Mouse (Mus musculus): ENCODE measurements around the gene Sdk1. TPM values are rescaled to one million over a fixed set of nuclear protein-coding genes. Genes with fewer than 3 reads are reported as not detected.

The Sdk1 gene
- polyA plus RNA-seq, 1 experiment from 2014 or later: 1.3 TPM

DNA sequence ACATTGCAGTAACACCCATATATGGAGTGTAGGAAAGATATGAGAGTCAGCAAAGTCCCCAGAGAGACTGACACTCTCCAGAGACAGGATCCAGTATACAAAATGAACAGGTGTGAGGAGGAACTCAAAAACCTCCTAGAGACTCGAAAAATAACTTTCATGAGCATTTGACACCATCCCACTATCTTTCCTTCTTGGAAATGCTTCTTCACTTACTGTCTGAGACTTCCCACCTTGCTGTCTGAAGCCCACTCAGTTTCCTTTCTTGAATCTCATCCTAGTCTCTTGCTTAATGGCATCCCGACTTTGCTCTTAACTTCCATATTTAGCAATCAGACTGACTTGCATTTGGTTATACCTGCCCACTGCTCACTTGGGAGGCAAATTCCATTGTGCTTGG, 40.5 kb downstream of the Sdk1 start:
- Histone ChIP-seq H3K9ac (no peak overlapping the region), H3K27ac (no peak overlapping the region), H3K4me3 (replicated peaks) (no peak overlapping the region), H3K36me3 (replicated peaks) (no peaks in the 10 kb centered on the region), H3K27me3 (no peaks in the 10 kb centered on the region), H3K4me2 (no peak overlapping the region), H3K9me3 (no peaks in the 10 kb centered on the region), H3K4me1 (no peaks in the 10 kb centered on the region)
- WGBS: 76% methylated on average over 2 of the region's 2 CpGs
- ATAC-seq (ENCODE audit: low FRiP score): no peak

DNA sequence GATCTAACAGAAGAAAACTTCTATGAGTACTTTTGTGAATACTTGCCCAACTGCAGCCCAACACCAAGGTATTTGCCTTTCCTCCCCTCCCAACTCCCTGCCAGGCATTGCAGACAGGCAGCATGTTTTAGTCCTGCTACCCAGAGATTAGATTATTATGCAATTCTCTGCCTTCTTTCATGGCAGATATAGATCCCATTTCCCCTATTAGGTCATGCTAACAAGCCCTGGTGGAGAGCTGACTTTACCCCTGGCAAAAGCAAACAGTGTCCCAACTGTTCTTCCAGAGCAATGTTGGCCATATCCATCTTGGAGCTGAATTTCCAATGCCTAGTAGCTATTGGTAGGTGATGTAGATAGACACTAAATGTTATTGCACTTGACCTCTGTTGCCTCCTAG, 48.3 kb downstream of the Sdk1 start:
- no peak overlapping the region for H3K4me3 ChIP-seq (replicated peaks)
- no peaks in the 10 kb centered on the region for H3K27me3 ChIP-seq
- no peak overlapping the region for H3K27ac ChIP-seq
- no peak overlapping the region for H3K9ac ChIP-seq
- no peaks in the 10 kb centered on the region for H3K36me3 ChIP-seq (replicated peaks)
- no peak overlapping the region for H3K4me2 ChIP-seq
- no peak for ATAC-seq (ENCODE audit: low FRiP score)
- H3K4me1 ChIP-seq: no peaks in the 10 kb centered on the region
- no peaks in the 10 kb centered on the region for H3K9me3 ChIP-seq

DNA sequence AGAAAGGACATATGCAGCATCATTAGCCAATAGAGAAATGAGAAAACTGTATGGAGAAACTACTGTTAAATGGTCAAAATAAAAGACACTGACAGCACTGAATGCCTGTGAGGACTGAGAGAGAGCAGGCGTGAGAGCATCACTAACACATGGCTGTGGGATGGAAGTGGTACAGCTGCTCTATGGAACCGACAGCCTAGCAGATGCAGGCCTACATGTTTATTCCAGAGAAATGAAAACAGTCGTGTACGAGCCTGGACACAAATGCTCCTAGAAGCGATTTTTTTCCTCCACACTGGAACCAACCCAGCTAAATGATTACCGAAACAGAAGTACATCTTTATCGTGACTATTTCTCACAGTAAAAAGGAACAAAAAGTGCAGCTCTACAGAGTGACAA, 54.0 kb downstream of the Sdk1 start:
- 92% methylated on average over 7 of the region's 7 CpGs for WGBS
- Histone ChIP-seq H3K36me3 (replicated peaks) (no peaks in the 10 kb centered on the region), H3K4me2 (no peak overlapping the region), H3K9ac (no peak overlapping the region), H3K4me3 (replicated peaks) (no peak overlapping the region), H3K4me1 (no peaks in the 10 kb centered on the region), H3K27ac (no peak overlapping the region), H3K9me3 (no peaks in the 10 kb centered on the region), H3K27me3 (no peaks in the 10 kb centered on the region)
- no peak for ATAC-seq (ENCODE audit: low FRiP score)

DNA sequence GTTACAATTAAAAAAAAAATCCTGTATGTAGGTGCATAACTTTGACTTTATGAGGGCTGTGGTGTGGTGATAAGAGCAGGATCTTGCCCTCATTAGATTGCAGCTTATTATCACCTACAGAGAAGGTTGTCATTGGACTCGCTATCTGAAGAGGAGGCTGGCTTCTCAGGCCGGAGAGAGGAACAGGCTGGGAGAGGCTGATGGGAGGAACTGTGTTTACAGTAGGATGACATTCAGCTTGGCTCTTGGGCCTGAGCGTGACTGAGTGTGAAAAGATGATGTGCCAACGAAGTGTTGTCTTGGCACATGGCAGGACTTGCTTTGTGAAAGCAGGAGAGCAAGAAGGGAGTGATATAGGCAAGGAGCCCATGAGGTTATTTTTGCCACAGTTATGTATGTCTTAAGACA, 61.0 kb downstream of the Sdk1 start:
- H3K36me3 ChIP-seq (replicated peaks): no peaks in the 10 kb centered on the region
- no peaks in the 10 kb centered on the region for H3K4me1 ChIP-seq
- H3K4me2 ChIP-seq: no peak overlapping the region
- ATAC-seq (ENCODE audit: low FRiP score): no peak
- no peak overlapping the region for H3K9ac ChIP-seq
- no peak overlapping the region for H3K4me3 ChIP-seq (replicated peaks)
- no peak overlapping the region for H3K27ac ChIP-seq
- H3K27me3 ChIP-seq: no peaks in the 10 kb centered on the region
- no peaks in the 10 kb centered on the region for H3K9me3 ChIP-seq
- WGBS: 88% methylated on average over 4 of the region's 4 CpGs

DNA sequence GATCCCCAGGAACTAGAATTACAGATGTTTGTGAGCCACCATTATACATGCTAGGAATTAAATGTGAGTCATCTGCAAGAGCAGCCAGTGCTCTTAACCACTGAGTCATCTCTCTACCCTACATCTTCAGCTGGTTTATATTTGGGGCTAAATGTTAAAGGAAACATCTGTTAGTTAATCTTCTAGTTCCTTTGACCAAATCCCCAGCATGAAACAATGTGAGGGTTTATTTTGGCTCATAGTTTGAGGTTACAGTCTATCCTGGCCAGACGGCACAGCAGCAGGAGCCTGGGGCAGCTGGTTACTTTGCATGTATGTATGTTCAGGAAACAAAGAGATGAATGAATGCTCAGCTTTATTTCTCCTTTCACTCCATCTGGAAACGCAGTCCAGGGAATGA, 62.5 kb downstream of the Sdk1 start:
- no peak for ATAC-seq (ENCODE audit: low FRiP score)
- Histone ChIP-seq H3K36me3 (replicated peaks) (no peaks in the 10 kb centered on the region), H3K4me2 (no peak overlapping the region), H3K4me3 (replicated peaks) (no peak overlapping the region), H3K4me1 (no peaks in the 10 kb centered on the region), H3K9ac (no peak overlapping the region), H3K9me3 (no peaks in the 10 kb centered on the region), H3K27me3 (no peaks in the 10 kb centered on the region), H3K27ac (no peak overlapping the region)
- WGBS: 52% methylated on average over 2 of the region's 2 CpGs

DNA sequence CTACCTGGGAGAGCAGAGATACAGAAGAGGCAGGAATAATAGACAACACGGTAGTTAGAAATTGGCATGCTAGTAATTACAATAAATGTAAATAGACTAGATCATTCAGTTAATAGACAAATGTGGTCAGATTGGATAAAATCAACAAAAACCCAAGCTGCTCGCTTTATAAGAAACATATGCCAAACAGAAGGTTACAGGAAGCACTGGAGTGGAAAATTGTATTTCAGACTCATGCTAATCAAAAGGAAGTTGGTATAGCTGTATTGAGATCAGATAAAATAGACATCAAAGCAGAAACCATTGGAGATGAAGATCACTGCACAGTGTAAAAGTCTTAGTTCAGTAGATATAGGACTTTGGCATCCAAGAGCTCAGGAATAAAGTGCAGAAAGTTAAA, 63.4 kb downstream of the Sdk1 start:
- no peak for ATAC-seq (ENCODE audit: low FRiP score)
- H3K36me3 ChIP-seq (replicated peaks): no peaks in the 10 kb centered on the region
- no peaks in the 10 kb centered on the region for H3K4me1 ChIP-seq
- H3K27me3 ChIP-seq: no peaks in the 10 kb centered on the region
- no peak overlapping the region for H3K27ac ChIP-seq
- 70% methylated on average over 2 of the region's 2 CpGs for WGBS
- no peak overlapping the region for H3K9ac ChIP-seq
- H3K4me3 ChIP-seq (replicated peaks): no peak overlapping the region
- H3K4me2 ChIP-seq: no peak overlapping the region
- H3K9me3 ChIP-seq: no peaks in the 10 kb centered on the region

DNA sequence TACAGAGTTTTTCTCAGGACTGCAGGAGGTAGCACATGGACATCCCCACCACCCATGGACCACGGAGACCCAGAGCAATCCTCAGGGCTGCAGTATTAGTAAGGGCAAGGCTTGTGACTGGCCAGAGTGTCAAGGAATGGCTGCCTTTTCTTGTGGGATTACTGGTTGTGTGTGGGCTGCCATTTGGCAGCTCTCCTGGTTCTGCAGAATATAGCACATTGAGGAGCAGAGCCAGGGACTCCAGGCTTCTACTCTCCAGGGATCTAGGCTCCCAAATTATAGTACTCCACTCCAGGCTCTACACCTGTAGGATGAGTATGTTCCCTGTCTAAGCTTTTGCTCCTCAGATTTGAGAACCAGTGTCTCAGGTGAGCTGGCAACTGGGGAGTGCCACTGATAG, 69.4 kb downstream of the Sdk1 start:
- no peak for ATAC-seq (ENCODE audit: low FRiP score)
- no peaks in the 10 kb centered on the region for H3K9me3 ChIP-seq
- H3K4me3 ChIP-seq (replicated peaks): no peak overlapping the region
- no peaks in the 10 kb centered on the region for H3K27me3 ChIP-seq
- H3K27ac ChIP-seq: no peak overlapping the region
- no peaks in the 10 kb centered on the region for H3K36me3 ChIP-seq (replicated peaks)
- WGBS: 76% methylated on average over 1 of the region's 1 CpGs
- H3K4me2 ChIP-seq: no peak overlapping the region
- H3K4me1 ChIP-seq: no peaks in the 10 kb centered on the region
- no peak overlapping the region for H3K9ac ChIP-seq

DNA sequence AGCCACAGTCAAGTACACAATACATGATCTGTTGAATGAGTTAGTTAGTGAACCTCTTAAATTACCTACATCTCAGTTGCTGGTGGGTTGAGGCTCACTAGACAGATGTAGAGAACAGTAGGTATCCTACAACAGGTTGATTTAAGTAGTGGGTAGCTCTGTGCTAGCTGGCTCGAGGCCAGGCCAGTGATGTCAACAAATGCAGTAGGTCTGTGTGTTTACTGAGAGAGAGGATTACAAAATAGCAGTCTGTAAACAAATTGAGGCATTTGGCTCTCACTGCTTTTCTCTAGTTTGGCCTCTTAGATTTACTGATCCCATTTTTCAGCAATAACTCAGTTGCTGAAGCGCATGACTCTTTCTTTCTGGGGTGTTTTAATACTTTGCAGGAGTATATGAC, 70.5 kb downstream of the Sdk1 start:
- Histone ChIP-seq H3K4me3 (replicated peaks) (no peak overlapping the region), H3K4me2 (no peak overlapping the region), H3K27ac (no peak overlapping the region), H3K9me3 (no peaks in the 10 kb centered on the region), H3K36me3 (replicated peaks) (no peaks in the 10 kb centered on the region), H3K4me1 (no peaks in the 10 kb centered on the region), H3K27me3 (no peaks in the 10 kb centered on the region), H3K9ac (no peak overlapping the region)
- ATAC-seq (ENCODE audit: low FRiP score): no peak
- 78% methylated on average over 2 of the region's 2 CpGs for WGBS

DNA sequence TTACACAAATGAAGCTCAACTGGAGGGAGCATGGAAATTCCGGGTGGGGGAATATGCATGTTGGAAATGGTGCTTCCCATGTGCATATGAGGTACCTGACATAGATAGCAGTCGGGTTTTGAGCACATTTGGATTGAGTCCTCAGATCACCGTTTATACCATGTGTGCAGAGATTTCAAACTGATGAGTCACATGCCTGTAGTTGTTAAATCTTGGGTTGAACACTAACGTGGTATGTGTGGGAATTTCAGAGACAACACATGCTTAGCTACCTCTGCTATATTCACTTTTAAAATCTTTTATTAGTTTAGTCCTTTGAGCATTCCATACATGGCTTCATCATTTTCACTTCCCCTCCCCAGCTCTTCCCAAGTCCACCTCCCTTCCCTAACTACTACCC, 71.0 kb downstream of the Sdk1 start:
- Histone ChIP-seq H3K9me3 (no peaks in the 10 kb centered on the region), H3K27me3 (no peaks in the 10 kb centered on the region), H3K4me1 (no peaks in the 10 kb centered on the region), H3K36me3 (replicated peaks) (no peaks in the 10 kb centered on the region), H3K27ac (no peak overlapping the region), H3K9ac (no peak overlapping the region), H3K4me2 (no peak overlapping the region), H3K4me3 (replicated peaks) (no peak overlapping the region)
- WGBS: 85% methylated on average over 4 of the region's 4 CpGs
- ATAC-seq (ENCODE audit: low FRiP score): no peak

DNA sequence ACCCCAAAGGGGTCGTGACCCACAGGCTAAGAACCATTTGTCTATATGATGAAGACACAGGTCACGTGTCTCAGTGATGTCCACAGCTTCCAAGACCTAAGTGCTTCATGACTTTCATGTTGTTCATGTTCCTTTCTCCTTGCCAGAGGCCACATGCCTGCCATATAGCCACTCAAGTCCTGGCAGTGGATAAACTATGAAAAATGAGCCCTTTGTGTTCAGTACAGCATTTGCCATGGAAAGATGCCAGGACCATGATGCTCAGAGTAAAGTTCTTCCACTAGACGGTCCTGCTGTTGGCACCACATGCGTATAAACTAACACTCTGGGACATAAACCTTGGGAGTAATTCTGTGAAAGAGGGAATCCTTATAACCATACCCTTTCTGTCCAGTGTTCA, 75.8 kb downstream of the Sdk1 start:
- no peaks in the 10 kb centered on the region for H3K4me1 ChIP-seq
- no peak overlapping the region for H3K4me2 ChIP-seq
- H3K9me3 ChIP-seq: no peaks in the 10 kb centered on the region
- WGBS: 84% methylated on average over 4 of the region's 4 CpGs
- no peak for ATAC-seq (ENCODE audit: low FRiP score)
- H3K27ac ChIP-seq: no peak overlapping the region
- H3K9ac ChIP-seq: no peak overlapping the region
- no peaks in the 10 kb centered on the region for H3K36me3 ChIP-seq (replicated peaks)
- no peaks in the 10 kb centered on the region for H3K27me3 ChIP-seq
- H3K4me3 ChIP-seq (replicated peaks): no peak overlapping the region

DNA sequence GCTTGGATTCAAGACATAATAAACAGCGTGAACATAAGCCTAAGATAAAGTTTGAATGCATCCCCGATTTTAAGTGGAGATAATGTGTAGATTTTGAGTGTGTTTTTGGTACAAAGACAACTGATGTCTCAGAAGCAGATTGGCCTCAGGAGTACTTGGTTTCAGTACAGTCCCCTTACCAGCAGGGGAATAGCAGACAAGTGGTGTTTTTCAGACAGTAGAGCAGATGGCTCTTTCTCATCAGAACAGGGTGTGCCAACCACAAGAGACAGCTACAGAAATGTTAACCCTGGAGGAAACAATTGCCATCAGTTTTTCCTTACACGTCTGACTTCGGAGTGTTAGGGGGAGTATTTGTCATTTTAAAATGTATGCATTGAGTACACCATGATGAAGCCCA, 83.6 kb downstream of the Sdk1 start:
- no peaks in the 10 kb centered on the region for H3K4me1 ChIP-seq
- no peak overlapping the region for H3K4me2 ChIP-seq
- 91% methylated on average over 4 of the region's 4 CpGs for WGBS

DNA sequence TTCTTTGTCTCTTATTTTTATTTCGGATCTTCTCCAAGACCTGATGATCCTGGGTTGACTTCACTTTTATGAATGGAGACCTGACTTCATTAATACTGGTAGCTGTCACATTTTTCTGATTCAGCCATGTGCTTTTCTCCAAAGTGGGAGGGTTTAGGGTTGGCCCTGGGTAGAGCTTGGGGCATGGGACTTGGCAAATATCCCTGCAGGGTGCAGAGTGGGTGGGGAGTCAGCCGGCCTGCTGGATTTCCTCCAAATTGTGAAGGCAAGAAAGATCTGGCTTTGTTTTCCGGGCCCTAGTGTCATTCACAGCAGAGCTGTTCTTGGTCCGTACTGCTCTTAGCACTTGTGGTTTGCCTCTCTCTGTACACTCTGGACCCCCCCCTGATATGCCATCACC, 103.1 kb downstream of the Sdk1 start:
- Histone ChIP-seq H3K27me3 (no peaks in the 10 kb centered on the region), H3K36me3 (replicated peaks) (no peaks in the 10 kb centered on the region), H3K4me2 (no peak overlapping the region), H3K27ac (no peak overlapping the region), H3K4me3 (replicated peaks) (no peak overlapping the region), H3K4me1 (peaks cover 13% of the 10 kb centered on the region; the same call in 1 of the 2 replicates), H3K9ac (no peak overlapping the region), H3K9me3 (peaks cover 3% of the 10 kb centered on the region; the same call in 1 of the 2 replicates)
- ATAC-seq (ENCODE audit: low FRiP score): no peak
- WGBS: 74% methylated on average over 4 of the region's 4 CpGs

More for the DNA sequence above, 83.6 kb downstream of the Sdk1 start:
- Histone ChIP-seq H3K27me3 (no peaks in the 10 kb centered on the region), H3K4me3 (replicated peaks) (no peak overlapping the region), H3K36me3 (replicated peaks) (no peaks in the 10 kb centered on the region), H3K9me3 (no peaks in the 10 kb centered on the region), H3K27ac (no peak overlapping the region), H3K9ac (no peak overlapping the region)
- no peak for ATAC-seq (ENCODE audit: low FRiP score)

DNA sequence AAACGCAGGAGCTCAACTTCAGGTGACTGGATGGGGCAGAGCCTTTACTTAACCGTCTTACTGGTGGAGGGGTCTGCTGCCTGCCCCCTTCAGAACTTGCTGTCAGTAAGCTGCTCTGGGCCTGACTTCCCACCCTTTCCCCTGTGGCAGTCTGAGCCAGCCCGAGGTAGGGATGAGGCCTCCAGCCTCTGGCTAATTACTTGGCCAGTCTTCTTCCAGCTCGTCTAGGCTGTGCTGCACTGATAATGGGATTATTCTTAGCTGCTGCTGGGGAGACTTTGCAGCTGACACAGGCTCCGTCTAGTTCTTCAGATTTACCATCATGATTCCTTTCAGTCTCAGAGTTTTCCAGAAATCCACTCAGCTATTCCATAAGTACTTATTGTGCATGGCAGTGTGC, 104.2 kb downstream of the Sdk1 start:
- Histone ChIP-seq H3K36me3 (replicated peaks) (no peaks in the 10 kb centered on the region), H3K4me1 (peaks cover 13% of the 10 kb centered on the region; the same call in 1 of the 2 replicates), H3K27me3 (no peaks in the 10 kb centered on the region), H3K9ac (no peak overlapping the region), H3K4me2 (no peak overlapping the region), H3K9me3 (peaks cover 3% of the 10 kb centered on the region; the same call in 1 of the 2 replicates), H3K4me3 (replicated peaks) (no peak overlapping the region), H3K27ac (no peak overlapping the region)
- ATAC-seq (ENCODE audit: low FRiP score): no peak
- 47% methylated on average over 5 of the region's 5 CpGs for WGBS

DNA sequence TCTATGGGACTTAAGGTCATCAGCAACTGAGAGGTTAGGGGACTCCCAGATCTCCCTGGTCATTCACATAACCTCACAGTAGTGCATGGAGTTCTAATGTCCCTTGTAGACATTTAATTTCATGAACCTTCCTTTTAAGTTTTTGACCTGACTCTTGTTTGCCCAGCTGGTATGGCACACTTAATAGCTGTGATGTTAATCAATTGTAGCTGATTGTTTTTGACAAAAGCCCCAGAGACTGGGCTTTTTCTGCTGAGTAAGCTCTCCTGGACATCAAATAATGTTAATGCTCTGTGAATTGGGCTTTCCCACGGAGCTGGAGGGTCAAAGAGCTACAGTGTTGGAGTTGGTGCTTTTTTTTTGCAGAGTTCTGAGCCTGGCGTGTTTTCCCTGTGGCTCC, 121.4 kb downstream of the Sdk1 start:
- Histone ChIP-seq H3K27ac (no peak overlapping the region), H3K9me3 (no peaks in the 10 kb centered on the region), H3K36me3 (replicated peaks) (no peaks in the 10 kb centered on the region), H3K4me1 (peaks cover 7% of the 10 kb centered on the region), H3K4me3 (replicated peaks) (no peak overlapping the region), H3K4me2 (no peak overlapping the region), H3K9ac (no peak overlapping the region), H3K27me3 (no peaks in the 10 kb centered on the region; the same call in 1 of the 2 replicates)
- ATAC-seq (ENCODE audit: low FRiP score): no peak
- WGBS: 9% methylated on average over 2 of the region's 2 CpGs

All from forebrain, embryonic 12.5 days (tissue).